Mouse (Mus musculus): ENCODE results near the gene Ccdc70.
"Not testable (repeated sequence)": the region's sequence is repeated elsewhere in the genome, so short reads cannot be mapped to it uniquely, and the experiment has no call there.

The Ccdc70 gene

GRCm38 (mm10) chr8:21969475-21969874 lies at the start of gene Ccdc70:
TSS of gene Ccdc70 (plus strand) at chr8:21969775.
- DNase-seq (ENCODE audit: low read depth, low spot score), result no peak

GRCm38 (mm10) chr8:21930754-21931153 lies 38.8 kb upstream of the Ccdc70 start:
- not testable (repeated sequence) for DNase-seq (ENCODE audit: low read depth, low spot score)

GRCm38 (mm10) chr8:21932610-21933009 lies 37.0 kb upstream of the Ccdc70 start, which contains the start of gene Defb15:
TSS of gene Defb15 (minus strand) at chr8:21932710.
- no peak for DNase-seq (ENCODE audit: low read depth, low spot score)

- DNase-seq (ENCODE audit: low read depth, low spot score), result not testable (repeated sequence)
These were observed 31.5 kb upstream of the Ccdc70 start, which contains the start of gene Defb35 for GRCm38 (mm10) chr8:21938052-21938451. TSS of gene Defb35 (plus strand) at chr8:21938352.

- DNase-seq (ENCODE audit: low read depth, low spot score), result no peak
These were observed 23.1 kb upstream of the Ccdc70 start, which contains the start of gene Defb13 for GRCm38 (mm10) chr8:21946462-21946861. TSS of gene Defb13 (plus strand) at chr8:21946762.

GRCm38 (mm10) chr8:21947311-21948017 lies 22.1 kb upstream of the Ccdc70 start:
- no peak for DNase-seq (ENCODE audit: low read depth, low spot score)

- DNase-seq (ENCODE audit: low read depth, low spot score), result peak; percentile 67
These were observed 14.3 kb upstream of the Ccdc70 start for GRCm38 (mm10) chr8:21955321-21955720.

GRCm38 (mm10) chr8:21956336-21956735 lies 13.2 kb upstream of the Ccdc70 start:
- no peak for DNase-seq (ENCODE audit: low read depth, low spot score)

- no peak for DNase-seq (ENCODE audit: low read depth, low spot score)
These were observed 11.2 kb upstream of the Ccdc70 start, which contains the start of gene Fam90a1a for GRCm38 (mm10) chr8:21958414-21958813. TSS of gene Fam90a1a (plus strand) at chr8:21958714.

GRCm38 (mm10) chr8:21966646-21967045 lies 2.9 kb upstream of the Ccdc70 start:
- DNase-seq (ENCODE audit: low read depth, low spot score), result no peak

- DNase-seq (ENCODE audit: low read depth, low spot score), result peak; percentile 28
These were observed 8.6 kb downstream of the Ccdc70 start for GRCm38 (mm10) chr8:21978193-21978592.

- DNase-seq (ENCODE audit: low read depth, low spot score), result peak; percentile 81
These were observed 12.2 kb downstream of the Ccdc70 start for GRCm38 (mm10) chr8:21981664-21982337.

GRCm38 (mm10) chr8:21992184-21992583 lies 22.6 kb downstream of the Ccdc70 start:
- peak; percentile 83 for DNase-seq (ENCODE audit: low read depth, low spot score)

GRCm38 (mm10) chr8:21995181-21995580 lies 25.6 kb downstream of the Ccdc70 start:
- DNase-seq (ENCODE audit: low read depth, low spot score), result no peak

GRCm38 (mm10) chr8:22004750-22005522 lies 35.4 kb downstream of the Ccdc70 start:
- no peak for DNase-seq (ENCODE audit: low read depth, low spot score)

GRCm38 (mm10) chr8:22006423-22006822 lies 36.8 kb downstream of the Ccdc70 start:
- DNase-seq (ENCODE audit: low read depth, low spot score), result no peak

- peak; percentile 76 for DNase-seq (ENCODE audit: low read depth, low spot score)
These were observed 39.8 kb downstream of the Ccdc70 start for GRCm38 (mm10) chr8:22009403-22009802.

GRCm38 (mm10) chr8:22013034-22013707 lies 43.6 kb downstream of the Ccdc70 start:
- no peak for DNase-seq (ENCODE audit: low read depth, low spot score)

GRCm38 (mm10) chr8:22017731-22018130 lies 48.2 kb downstream of the Ccdc70 start:
- DNase-seq (ENCODE audit: low read depth, low spot score), result no peak

GRCm38 (mm10) chr8:22019498-22019897 lies 49.9 kb downstream of the Ccdc70 start:
- no peak for DNase-seq (ENCODE audit: low read depth, low spot score)

- DNase-seq (ENCODE audit: low read depth, low spot score), result no peak
These were observed 52.7 kb downstream of the Ccdc70 start for GRCm38 (mm10) chr8:22022244-22022643.

All from brain, adult 2 months (tissue).